Mouse (Mus musculus): ENCODE results near the gene Kif7. TPM values are rescaled to one million over a fixed set of nuclear protein-coding genes. Genes with fewer than 3 reads are reported as not detected.

The Kif7 gene
- polyA plus RNA-seq, 1 experiment from 2014 or later, result 1.6 TPM

GRCm38 (mm10) chr7:79659578-79660290, 55.8 kb downstream of the Kif7 start, which contains the start of gene Ticrr:
Gene Ticrr, plus strand, starts transcription at chr7:79660196.
- peak; percentile 99 for ATAC-seq (replicated peaks; ENCODE audit: insufficient number of reproducible peaks, insufficient read depth, low FRiP score, low read depth)
- peak within 1 kb of the TSS; percentile 36; the same call in 1 of the 2 replicates for H3K27ac ChIP-seq
- H3K9ac ChIP-seq, result peak within 1 kb of the TSS; percentile 88
- no peaks in the 10 kb centered on the region for H3K36me3 ChIP-seq
- no peaks in the 10 kb centered on the region for H3K27me3 ChIP-seq
- H3K9me3 ChIP-seq (replicated peaks), result no peaks in the 10 kb centered on the region
- WGBS, result under 1% methylated on average over 39 of the region's 39 CpGs
- H3K4me1 ChIP-seq (replicated peaks), result peaks cover 29% of the 10 kb centered on the region
- H3K4me2 ChIP-seq, result peak within 1 kb of the TSS; percentile 99
- H3K4me3 ChIP-seq, result peak within 1 kb of the TSS; percentile 97

GRCm38 (mm10) chr7:79654586-79654985, 60.9 kb downstream of the Kif7 start:
- peaks cover 5% of the 10 kb centered on the region for H3K4me1 ChIP-seq (replicated peaks)
- ATAC-seq (replicated peaks; ENCODE audit: insufficient number of reproducible peaks, insufficient read depth, low FRiP score, low read depth), result no peak
- no peak overlapping the region for H3K4me2 ChIP-seq
- 47% methylated on average over 1 of the region's 1 CpGs for WGBS
- no peaks in the 10 kb centered on the region for H3K27me3 ChIP-seq
- H3K9ac ChIP-seq, result no peak overlapping the region
- no peak overlapping the region for H3K27ac ChIP-seq
- no peak overlapping the region for H3K4me3 ChIP-seq
- no peaks in the 10 kb centered on the region for H3K36me3 ChIP-seq
- H3K9me3 ChIP-seq (replicated peaks), result no peaks in the 10 kb centered on the region

- peaks cover 2% of the 10 kb centered on the region for H3K4me1 ChIP-seq (replicated peaks)
- no peak overlapping the region for H3K4me3 ChIP-seq
- ATAC-seq (replicated peaks; ENCODE audit: insufficient number of reproducible peaks, insufficient read depth, low FRiP score, low read depth), result no peak
- 84% methylated on average over 1 of the region's 1 CpGs for WGBS
- H3K4me2 ChIP-seq, result no peak overlapping the region
- no peaks in the 10 kb centered on the region for H3K27me3 ChIP-seq
- no peaks in the 10 kb centered on the region for H3K36me3 ChIP-seq
- no peak overlapping the region for H3K27ac ChIP-seq
- H3K9me3 ChIP-seq (replicated peaks), result no peaks in the 10 kb centered on the region
- no peak overlapping the region for H3K9ac ChIP-seq
Measured at GRCm38 (mm10) chr7:79654185-79654584, 61.3 kb downstream of the Kif7 start.

- 8% methylated on average over 3 of the region's 3 CpGs for WGBS
- H3K27ac ChIP-seq, result no peak overlapping the region
- no peak for ATAC-seq (replicated peaks; ENCODE audit: insufficient number of reproducible peaks, insufficient read depth, low FRiP score, low read depth)
- no peaks in the 10 kb centered on the region for H3K36me3 ChIP-seq
- H3K27me3 ChIP-seq, result peaks cover 4% of the 10 kb centered on the region; the same call in 1 of the 2 replicates
- H3K4me3 ChIP-seq, result no peak overlapping the region
- H3K4me1 ChIP-seq (replicated peaks), result peaks cover 13% of the 10 kb centered on the region
- H3K9me3 ChIP-seq (replicated peaks), result no peaks in the 10 kb centered on the region
- H3K4me2 ChIP-seq, result no peak overlapping the region
- H3K9ac ChIP-seq, result no peak overlapping the region
Measured at GRCm38 (mm10) chr7:79649005-79649404, 66.5 kb downstream of the Kif7 start.

Other genes with a start within 250 kb of the Kif7 start
- gene Polg, start 249.4 kb downstream of the Kif7 start, polyA plus RNA-seq (2015; fragmentation: Nextera tagmentation; extraction: Ambion mirVana), result 23.7 and 32.6 TPM in 2 replicates
- gene Rhcg, start 98.1 kb downstream of the Kif7 start, polyA plus RNA-seq (2015; fragmentation: Nextera tagmentation; extraction: Ambion mirVana), result 0.10 TPM in 1 of 2 replicates, not detected in the other
- gene Ticrr, start 55.5 kb downstream of the Kif7 start, polyA plus RNA-seq (2015; fragmentation: Nextera tagmentation; extraction: Ambion mirVana), result 4.3 and 7.0 TPM in 2 replicates
- not detected in 2 replicates for gene Plin1, start 17.2 kb upstream of the Kif7 start, polyA plus RNA-seq (2015; fragmentation: Nextera tagmentation; extraction: Ambion mirVana)
- gene Pex11a, start 27.4 kb upstream of the Kif7 start, polyA plus RNA-seq (2015; fragmentation: Nextera tagmentation; extraction: Ambion mirVana), result 5.9 and 8.6 TPM in 2 replicates
- gene Wdr93, start 27.4 kb upstream of the Kif7 start, polyA plus RNA-seq (2015; fragmentation: Nextera tagmentation; extraction: Ambion mirVana), result 0.27 and 0.33 TPM in 2 replicates
- gene Mesp1, start 78.1 kb upstream of the Kif7 start, polyA plus RNA-seq (2015; fragmentation: Nextera tagmentation; extraction: Ambion mirVana), result 0.14 TPM in 1 of 2 replicates, not detected in the other
- 0.20 and 0.23 TPM in 2 replicates for gene Mesp2, start 95.0 kb upstream of the Kif7 start, polyA plus RNA-seq (2015; fragmentation: Nextera tagmentation; extraction: Ambion mirVana)
- 8.6 and 11.8 TPM in 2 replicates for gene Anpep, start 145.3 kb upstream of the Kif7 start, polyA plus RNA-seq (2015; fragmentation: Nextera tagmentation; extraction: Ambion mirVana)
- gene Ap3s2, start 204.9 kb upstream of the Kif7 start, polyA plus RNA-seq (2015; fragmentation: Nextera tagmentation; extraction: Ambion mirVana), result 22.1 and 24.7 TPM in 2 replicates
- 26.6 and 26.9 TPM in 2 replicates for gene Arpin, start 219.6 kb upstream of the Kif7 start, polyA plus RNA-seq (2015; fragmentation: Nextera tagmentation; extraction: Ambion mirVana)

All from heart, embryonic 15.5 days (tissue).